Mouse (Mus musculus) liver, embryonic 14.5 days (tissue): ENCODE data around the gene Scyl1. TPM values are rescaled to one million over a fixed set of nuclear protein-coding genes. Genes with fewer than 3 reads are reported as not detected.

Experiments used
- ATAC-seq: fragments of 200-750 bp; cut with Nextera tagmentation; 2 replicates; pipeline ENCODE4 v1.8.0; 2017; ENCODE audit warnings: moderate number of reproducible peaks, mild to moderate bottlenecking, moderate library complexity; ENCODE audit not compliant: insufficient read depth
- DNase-seq, 3 experiments: peaks; one replicate each; pipeline ENCODE4 v3.0.0-alpha.2; 2012 to 2013; ENCODE audit warnings: low read depth in 3 of 3, low spot score in 3 of 3
- H3K27ac ChIP-seq: fragments of 300-500 bp; sonication (generic); 2 replicates; pipeline ENCODE4 v1.5.1; 2014; ENCODE audit warnings: moderate library complexity, mild to moderate bottlenecking, control low read depth, inconsistent platforms
- H3K27me3 ChIP-seq: fragments of 300-500 bp; sonication (generic); 2 replicates; pipeline ENCODE4 v1.6.1; 2014; ENCODE audit warnings: mild to moderate bottlenecking, low read length, moderate library complexity; ENCODE audit not compliant: control insufficient read depth, insufficient read depth
- H3K36me3 ChIP-seq: fragments of 300-500 bp; sonication (generic); replicated peaks from 2 replicates; pipeline ENCODE4 v1.6.1; 2014; ENCODE audit warnings: low read depth; ENCODE audit not compliant: control insufficient read depth, insufficient read depth
- H3K4me1 ChIP-seq, 2 experiments: fragments of 200-500 bp in 1 of 2; fragments of 300-500 bp in 1 of 2; sonication (generic) in 1 of 2; replicated peaks; 2 replicates each; pipeline ENCODE4 v1.6.1; 2012 to 2014; ENCODE audit warnings: antibody characterized with exemption in 1 of 2, inconsistent platforms in 1 of 2, low read length in 1 of 2; ENCODE audit not compliant: control insufficient read depth in 2 of 2, insufficient read depth in 2 of 2
- H3K4me2 ChIP-seq: fragments of 300-500 bp; sonication (generic); 2 replicates; pipeline ENCODE4 v1.6.1; 2014; ENCODE audit warnings: low read depth, mild to moderate bottlenecking, control low read depth, moderate library complexity
- H3K4me3 ChIP-seq, 2 experiments: fragments of 200-500 bp in 1 of 2; fragments of 300-500 bp in 1 of 2; sonication (generic) in 1 of 2; 2 replicates each; pipeline ENCODE4 v1.5.1; 2012 to 2014; ENCODE audit warnings: low read depth in 2 of 2, low read length in 2 of 2, mild to moderate bottlenecking in 2 of 2, control low read depth in 1 of 2, inconsistent platforms in 1 of 2, moderate library complexity in 1 of 2; ENCODE audit not compliant: insufficient read depth in 1 of 2
- H3K9ac ChIP-seq: fragments of 300-500 bp; sonication (generic); replicated peaks from 2 replicates; pipeline ENCODE4 v1.6.1; 2014; ENCODE audit warnings: mild to moderate bottlenecking, control low read depth, moderate library complexity
- H3K9me3 ChIP-seq: fragments of 300-500 bp; sonication (generic); 2 replicates; pipeline ENCODE4 v1.6.1; 2016; ENCODE audit warnings: low read length, mixed read lengths; ENCODE audit not compliant: control insufficient read depth
- CTCF ChIP-seq: IDR thresholded peaks from 2 replicates; pipeline ENCODE4 v1.5.1; 2016; ENCODE audit warnings: antibody characterized with exemption, low read depth, control low read depth
- EP300 ChIP-seq: IDR thresholded peaks from 2 replicates; pipeline ENCODE4 v1.6.1; 2016; ENCODE audit warnings: antibody characterized with exemption, low read depth
- WGBS: fragments of 180-500 bp; shearing (Covaris S2); extraction: QIAGEN DNeasy Blood & Tissue Kit; methylation state at CpG from one replicate; pipeline ENCODE4 v1.1.7; 2014; ENCODE audit not compliant: insufficient replicate concordance; 5-methylcytosine and 5-hydroxymethylcytosine counted together
- polyA plus RNA-seq, 2 experiments: library from polyadenylated mRNA; depleted of rRNA in 1 of 2; stranded (reverse) in 1 of 2; unstranded in 1 of 2; fragments of >200 nt; fragmentation: Nextera tagmentation in 1 of 2; extraction: Ambion mirVana in 1 of 2; gene quantifications; 2 replicates each; pipeline versions ENCODE4 v1.2.1 to v1.2.3; 2012 to 2014

Scyl1 gene
- polyA plus RNA-seq, 2 experiments, result 15.8 to 27.1 TPM

- ATAC-seq (no peak), DNase-seq (no peak)
- Histone ChIP-seq H3K4me2 (no peak overlapping the region), H3K27me3 (no peaks in the 10 kb centered on the region), H3K9me3 (no peaks in the 10 kb centered on the region), H3K27ac (no peak overlapping the region), H3K4me3 (no peak overlapping the region), H3K9ac (no peak overlapping the region), H3K4me1 (peaks cover 16% of the 10 kb centered on the region in 2 experiments), H3K36me3 (peaks cover 97% of the 10 kb centered on the region)
- 49% methylated on average over 3 of the region's 3 CpGs for WGBS
- no peak; the same call in 1 of the 2 replicates for TF ChIP-seq EP300
- TF ChIP-seq CTCF, result peak; percentile 89
These were observed 60.0 kb downstream of the Scyl1 start for GRCm38 (mm10) chr19:5711218-5711617.

- Histone ChIP-seq H3K4me3 (no peak overlapping the region), H3K4me2 (no peak overlapping the region), H3K4me1 (peaks cover 16% of the 10 kb centered on the region in 2 experiments), H3K9ac (no peak overlapping the region), H3K27me3 (no peaks in the 10 kb centered on the region), H3K27ac (no peak overlapping the region), H3K36me3 (peaks cover 90% of the 10 kb centered on the region), H3K9me3 (no peaks in the 10 kb centered on the region)
- 92% methylated on average over 8 of the region's 8 CpGs for WGBS
- no peak for TF ChIP-seq CTCF
- ATAC-seq (no peak), DNase-seq (no peak)
These were observed 60.6 kb downstream of the Scyl1 start for GRCm38 (mm10) chr19:5710581-5710980.

DNA sequence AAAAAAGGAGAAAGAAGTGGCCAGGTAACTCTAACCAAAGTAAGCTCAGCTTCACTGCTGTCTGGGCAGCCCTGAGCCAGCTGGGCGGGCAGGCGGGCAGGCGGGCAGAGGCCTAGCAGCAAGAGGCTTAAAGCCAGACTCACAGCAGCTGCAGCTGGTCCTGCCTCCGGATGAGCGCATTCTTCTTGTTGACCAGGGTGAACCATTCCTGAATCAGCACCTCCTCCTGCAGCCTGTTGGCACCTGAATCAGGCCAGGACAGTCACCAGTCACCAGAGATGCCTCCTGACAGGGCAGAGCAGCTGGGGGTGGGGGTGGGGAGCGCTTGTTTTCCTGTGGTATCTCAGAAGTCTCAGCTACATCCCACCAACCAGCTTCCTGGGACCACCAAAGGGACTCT lies 61.2 kb downstream of the Scyl1 start:
- ATAC-seq (no peak), DNase-seq (no peak)
- TF ChIP-seq CTCF, result no peak
- no peak for TF ChIP-seq EP300
- H3K4me1 ChIP-seq, result peaks cover 21% of the 10 kb centered on the region in 2 experiments
- H3K4me3 ChIP-seq, result no peak overlapping the region
- no peaks in the 10 kb centered on the region for H3K27me3 ChIP-seq
- no peak overlapping the region for H3K9ac ChIP-seq
- H3K36me3 ChIP-seq, result peaks cover 85% of the 10 kb centered on the region
- no peaks in the 10 kb centered on the region for H3K9me3 ChIP-seq
- no peak overlapping the region for H3K27ac ChIP-seq
- no peak overlapping the region for H3K4me2 ChIP-seq
- 95% methylated on average over 6 of the region's 6 CpGs for WGBS

Other genes starting within 250 kb of the Scyl1 start
- 0.01 and 0.02 TPM in 2 replicates for gene Ovol1, start 210.8 kb downstream of the Scyl1 start, polyA plus RNA-seq (2012; rRNA removed)
- not detected in 2 replicates for gene Ovol1, start 210.8 kb downstream of the Scyl1 start, polyA plus RNA-seq (2014; fragmentation: Nextera tagmentation; extraction: Ambion mirVana)
- 1.3 and 1.5 TPM in 2 replicates for gene Ap5b1, start 203.4 kb downstream of the Scyl1 start, polyA plus RNA-seq (2012; rRNA removed)
- 1.4 and 1.8 TPM in 2 replicates for gene Ap5b1, start 203.4 kb downstream of the Scyl1 start, polyA plus RNA-seq (2014; fragmentation: Nextera tagmentation; extraction: Ambion mirVana)
- 69.9 and 87.7 TPM in 2 replicates for gene Rnaseh2c, start 169.5 kb downstream of the Scyl1 start, polyA plus RNA-seq (2012; rRNA removed)
- gene Rnaseh2c, start 169.5 kb downstream of the Scyl1 start, polyA plus RNA-seq (2014; fragmentation: Nextera tagmentation; extraction: Ambion mirVana), result 115 and 129 TPM in 2 replicates
- gene Kat5, start 161.2 kb downstream of the Scyl1 start, polyA plus RNA-seq (2012; rRNA removed), result 21.0 and 25.6 TPM in 2 replicates
- gene Kat5, start 161.2 kb downstream of the Scyl1 start, polyA plus RNA-seq (2014; fragmentation: Nextera tagmentation; extraction: Ambion mirVana), result 8.5 and 10.0 TPM in 2 replicates
- 14.8 and 19.9 TPM in 2 replicates for gene Rela, start 133.9 kb downstream of the Scyl1 start, polyA plus RNA-seq (2012; rRNA removed)
- 18.9 and 21.9 TPM in 2 replicates for gene Rela, start 133.9 kb downstream of the Scyl1 start, polyA plus RNA-seq (2014; fragmentation: Nextera tagmentation; extraction: Ambion mirVana)
- gene Sipa1, start 107.7 kb downstream of the Scyl1 start, polyA plus RNA-seq (2012; rRNA removed), result 27.5 and 33.2 TPM in 2 replicates
- 14.3 and 18.9 TPM in 2 replicates for gene Sipa1, start 107.7 kb downstream of the Scyl1 start, polyA plus RNA-seq (2014; fragmentation: Nextera tagmentation; extraction: Ambion mirVana)
- gene Map3k11, start 82.7 kb downstream of the Scyl1 start, polyA plus RNA-seq (2012; rRNA removed), result 13.7 and 14.5 TPM in 2 replicates
- gene Map3k11, start 82.7 kb downstream of the Scyl1 start, polyA plus RNA-seq (2014; fragmentation: Nextera tagmentation; extraction: Ambion mirVana), result 9.1 and 10.8 TPM in 2 replicates
- 19.8 and 25.9 TPM in 2 replicates for gene Pcnx3, start 82.5 kb downstream of the Scyl1 start, polyA plus RNA-seq (2012; rRNA removed)
- 9.1 and 9.8 TPM in 2 replicates for gene Pcnx3, start 82.5 kb downstream of the Scyl1 start, polyA plus RNA-seq (2014; fragmentation: Nextera tagmentation; extraction: Ambion mirVana)
- 0.04 TPM in 1 of 2 replicates, not detected in the other for gene Kcnk7, start 67.1 kb downstream of the Scyl1 start, polyA plus RNA-seq (2012; rRNA removed)
- 0.17 and 0.27 TPM in 2 replicates for gene Kcnk7, start 67.1 kb downstream of the Scyl1 start, polyA plus RNA-seq (2014; fragmentation: Nextera tagmentation; extraction: Ambion mirVana)
- gene Ehbp1l1, start 45.1 kb downstream of the Scyl1 start, polyA plus RNA-seq (2012; rRNA removed), result 70.8 and 95.5 TPM in 2 replicates
- 66.0 and 76.7 TPM in 2 replicates for gene Ehbp1l1, start 45.1 kb downstream of the Scyl1 start, polyA plus RNA-seq (2014; fragmentation: Nextera tagmentation; extraction: Ambion mirVana)
- 44.0 and 50.9 TPM in 2 replicates for gene Fam89b, start 41.8 kb downstream of the Scyl1 start, polyA plus RNA-seq (2012; rRNA removed)
- gene Fam89b, start 41.8 kb downstream of the Scyl1 start, polyA plus RNA-seq (2014; fragmentation: Nextera tagmentation; extraction: Ambion mirVana), result 40.6 and 41.0 TPM in 2 replicates
- gene Ltbp3, start 30.5 kb downstream of the Scyl1 start, polyA plus RNA-seq (2012; rRNA removed), result 1.9 and 2.1 TPM in 2 replicates
- 0.85 and 1.6 TPM in 2 replicates for gene Ltbp3, start 30.5 kb downstream of the Scyl1 start, polyA plus RNA-seq (2014; fragmentation: Nextera tagmentation; extraction: Ambion mirVana)
- gene Frmd8, start 103.9 kb upstream of the Scyl1 start, polyA plus RNA-seq (2012; rRNA removed), result 5.9 and 6.7 TPM in 2 replicates
- gene Frmd8, start 103.9 kb upstream of the Scyl1 start, polyA plus RNA-seq (2014; fragmentation: Nextera tagmentation; extraction: Ambion mirVana), result 6.6 and 8.4 TPM in 2 replicates
- 5.3 and 5.8 TPM in 2 replicates for gene Slc25a45, start 106.4 kb upstream of the Scyl1 start, polyA plus RNA-seq (2012; rRNA removed)
- gene Slc25a45, start 106.4 kb upstream of the Scyl1 start, polyA plus RNA-seq (2014; fragmentation: Nextera tagmentation; extraction: Ambion mirVana), result 3.2 and 4.6 TPM in 2 replicates
- gene Tigd3, start 122.7 kb upstream of the Scyl1 start, polyA plus RNA-seq (2012; rRNA removed), result 2.2 and 2.4 TPM in 2 replicates
- gene Tigd3, start 122.7 kb upstream of the Scyl1 start, polyA plus RNA-seq (2014; fragmentation: Nextera tagmentation; extraction: Ambion mirVana), result 1.1 TPM in 2 replicates
- 35.3 and 36.0 TPM in 2 replicates for gene Dpf2, start 141.6 kb upstream of the Scyl1 start, polyA plus RNA-seq (2012; rRNA removed)
- gene Dpf2, start 141.6 kb upstream of the Scyl1 start, polyA plus RNA-seq (2014; fragmentation: Nextera tagmentation; extraction: Ambion mirVana), result 45.1 and 54.5 TPM in 2 replicates
- gene Cdc42ep2, start 153.4 kb upstream of the Scyl1 start, polyA plus RNA-seq (2012; rRNA removed), result 2.2 and 2.3 TPM in 2 replicates
- 1.6 and 2.1 TPM in 2 replicates for gene Cdc42ep2, start 153.4 kb upstream of the Scyl1 start, polyA plus RNA-seq (2014; fragmentation: Nextera tagmentation; extraction: Ambion mirVana)
- gene Pola2, start 192.8 kb upstream of the Scyl1 start, polyA plus RNA-seq (2012; rRNA removed), result 60.9 and 66.4 TPM in 2 replicates
- gene Pola2, start 192.8 kb upstream of the Scyl1 start, polyA plus RNA-seq (2014; fragmentation: Nextera tagmentation; extraction: Ambion mirVana), result 63.0 and 68.1 TPM in 2 replicates
- gene Slc22a20, start 214.7 kb upstream of the Scyl1 start, polyA plus RNA-seq (2012; rRNA removed), result not detected in 2 replicates
- 0.08 TPM in 1 of 2 replicates, not detected in the other for gene Slc22a20, start 214.7 kb upstream of the Scyl1 start, polyA plus RNA-seq (2014; fragmentation: Nextera tagmentation; extraction: Ambion mirVana)
- 25.4 and 28.0 TPM in 2 replicates for gene Capn1, start 244.5 kb upstream of the Scyl1 start, polyA plus RNA-seq (2012; rRNA removed)
- 25.6 and 28.7 TPM in 2 replicates for gene Capn1, start 244.5 kb upstream of the Scyl1 start, polyA plus RNA-seq (2014; fragmentation: Nextera tagmentation; extraction: Ambion mirVana)